Mouse (Mus musculus): ENCODE measurements around the gene Armc9.

GRCm38 (mm10) chr1:86147557-86147956 is 7.0 kb upstream of the Armc9 start:
- TF ChIP-seq EP300 (IDR thresholded peaks at IDR 0.05; ENCODE audit: low read depth) (no peak), CTCF (IDR thresholded peaks at IDR 0.05; ENCODE audit: low read depth) (no peak)
